Mouse (Mus musculus) neutrophil, adult 5-6 weeks (primary cell): ENCODE data around the gene Sae1. TPM values are rescaled to one million over a fixed set of nuclear protein-coding genes. Genes with fewer than 3 reads are reported as not detected.

Source experiments
- total RNA-seq: library from RNA; stranded (forward); fragments of 200-1000 nt; gene quantifications from 2 replicates; pipeline ENCODE4 v1.2.3, GENCODE M21; 2017

The Sae1 gene
- total RNA-seq, 1 experiment from 2014 or later = 123 TPM

Other genes starting within 250 kb of the Sae1 start
- gene Meis3, start 212.7 kb downstream of the Sae1 start, total RNA-seq = 2.5 and 4.5 TPM in 2 replicates
- 12.5 and 12.9 TPM in 2 replicates for gene Dhx34, start 165.8 kb downstream of the Sae1 start, total RNA-seq
- 74.4 and 76.5 TPM in 2 replicates for gene C5ar2, start 143.7 kb downstream of the Sae1 start, total RNA-seq
- gene C5ar1, start 128.3 kb downstream of the Sae1 start, total RNA-seq = 119 and 133 TPM in 2 replicates
- gene Inafm1, start 114.2 kb downstream of the Sae1 start, total RNA-seq = 10.1 and 13.2 TPM in 2 replicates
- gene Ccdc9, start 101.0 kb downstream of the Sae1 start, total RNA-seq = 143 and 164 TPM in 2 replicates
- gene Bbc3, start 79.4 kb downstream of the Sae1 start, total RNA-seq = 7.0 and 7.7 TPM in 2 replicates
- gene Zc3h4, start 13.1 kb upstream of the Sae1 start, total RNA-seq = 35.1 and 45.9 TPM in 2 replicates
- 5.8 and 6.8 TPM in 2 replicates for gene Tmem160, start 65.0 kb upstream of the Sae1 start, total RNA-seq
- gene Npas1, start 89.9 kb upstream of the Sae1 start, total RNA-seq = not detected in 2 replicates
- 9.0 and 10.9 TPM in 2 replicates for gene Arhgap35, start 227.2 kb upstream of the Sae1 start, total RNA-seq